Mouse (Mus musculus) spleen, adult 2 months (tissue): ENCODE measurements at regions not wholly inside any gene's neighbourhood (a gene's known extent, or its start where the extent isn't known, plus 50 kb on each side); places are given as distances from the start of the nearest gene placed in this dataset.

ENCODE experiments used
- CTCF ChIP-seq: fragments of 200-500 bp; IDR thresholded peaks from 2 replicates; pipeline ENCODE4 v1.5.1; 2011; ENCODE audit warnings: mild to moderate bottlenecking, inconsistent platforms; ENCODE audit not compliant: insufficient read depth, insufficient read length, insufficient replicate concordance; ENCODE audit errors: extremely low read depth
- POLR2A ChIP-seq: fragments of 200-500 bp; IDR thresholded peaks from 2 replicates; pipeline ENCODE4 v1.6.1; 2011; ENCODE audit warnings: low read depth, low read length, inconsistent platforms

- TF ChIP-seq CTCF = no peak
- TF ChIP-seq POLR2A = no peak
Observed at GRCm38 (mm10) chr15:59205091-59205490, 316.0 kb downstream of the Gm49356 start.
